Mouse (Mus musculus) MEL-GATA-1-ER (cell line): ENCODE data around the gene Tcf7l1.

ENCODE experiments used
- DNase-seq: peaks from one replicate; pipeline ENCODE4 v3.0.0-alpha.2; 2012; ENCODE audit warnings: low read depth; ENCODE audit errors: extremely low read depth

Gene Tcf7l1

GRCm38 (mm10) chr6:72787322-72787947 is 1.6 kb downstream of the Tcf7l1 start:
- DNase-seq: no peak

GRCm38 (mm10) chr6:72783780-72784179 is 5.3 kb downstream of the Tcf7l1 start:
- no peak for DNase-seq

- DNase-seq: no peak
These were observed 10.0 kb downstream of the Tcf7l1 start for GRCm38 (mm10) chr6:72778779-72779776.

- DNase-seq: no peak
These were observed 11.8 kb downstream of the Tcf7l1 start for GRCm38 (mm10) chr6:72777212-72777611.

- no peak for DNase-seq
These were observed 14.8 kb downstream of the Tcf7l1 start for GRCm38 (mm10) chr6:72774275-72774674.

- DNase-seq: no peak
These were observed 18.9 kb downstream of the Tcf7l1 start for GRCm38 (mm10) chr6:72769915-72770776.

GRCm38 (mm10) chr6:72769343-72769742 is 19.7 kb downstream of the Tcf7l1 start:
- DNase-seq: no peak

- DNase-seq: no peak
These were observed 20.2 kb downstream of the Tcf7l1 start for GRCm38 (mm10) chr6:72768804-72769203.

- DNase-seq: no peak
These were observed 21.0 kb downstream of the Tcf7l1 start for GRCm38 (mm10) chr6:72768097-72768496.

GRCm38 (mm10) chr6:72763616-72764015 is 25.4 kb downstream of the Tcf7l1 start:
- no peak for DNase-seq

- no peak for DNase-seq
These were observed 27.4 kb downstream of the Tcf7l1 start for GRCm38 (mm10) chr6:72761645-72762044.

GRCm38 (mm10) chr6:72758239-72759017 is 30.6 kb downstream of the Tcf7l1 start:
- no peak for DNase-seq

- no peak for DNase-seq
These were observed 33.7 kb downstream of the Tcf7l1 start for GRCm38 (mm10) chr6:72755267-72755889.

GRCm38 (mm10) chr6:72754215-72754614 is 34.8 kb downstream of the Tcf7l1 start:
- no peak for DNase-seq

- no peak for DNase-seq
These were observed 35.3 kb downstream of the Tcf7l1 start for GRCm38 (mm10) chr6:72753782-72754181.

GRCm38 (mm10) chr6:72752824-72753223 is 36.2 kb downstream of the Tcf7l1 start:
- DNase-seq: no peak

GRCm38 (mm10) chr6:72751210-72751609 is 37.8 kb downstream of the Tcf7l1 start:
- DNase-seq: no peak

GRCm38 (mm10) chr6:72748882-72749437 is 40.1 kb downstream of the Tcf7l1 start:
- DNase-seq: no peak

GRCm38 (mm10) chr6:72748421-72748820 is 40.6 kb downstream of the Tcf7l1 start:
- no peak for DNase-seq

GRCm38 (mm10) chr6:72747814-72748213 is 41.2 kb downstream of the Tcf7l1 start:
- no peak for DNase-seq
